Mouse (Mus musculus) olfactory bulb, adult 2 months (tissue): ENCODE data around the gene Vamp8. TPM values are rescaled to one million over a fixed set of nuclear protein-coding genes. Genes with fewer than 3 reads are reported as not detected.

Source experiments
- H3K27ac ChIP-seq: fragments of 200-500 bp; 2 replicates; pipeline ENCODE4 v1.5.1; 2012; ENCODE audit warnings: low read depth, low read length; ENCODE audit not compliant: insufficient read depth
- H3K4me1 ChIP-seq: fragments of 200-500 bp; 2 replicates; pipeline ENCODE4 v1.6.1; 2012; ENCODE audit warnings: low read length; ENCODE audit not compliant: control insufficient read depth, insufficient read depth
- H3K4me3 ChIP-seq: fragments of 200-500 bp; 2 replicates; pipeline ENCODE4 v1.5.1; 2012; ENCODE audit warnings: mild to moderate bottlenecking, low read depth, low read length, moderate library complexity; ENCODE audit not compliant: insufficient read depth
- CTCF ChIP-seq: fragments of 200-500 bp; IDR thresholded peaks from 2 replicates; pipeline ENCODE4 v1.5.1; 2012; ENCODE audit warnings: low read depth, mild to moderate bottlenecking, low read length, moderate library complexity; ENCODE audit not compliant: insufficient read depth
- POLR2A ChIP-seq: fragments of 200-500 bp; IDR thresholded peaks from 2 replicates; pipeline ENCODE4 v1.6.1; 2012; ENCODE audit warnings: mild to moderate bottlenecking, low read depth, low read length, moderate library complexity; ENCODE audit not compliant: insufficient read depth
- WGBS: fragments of 180-500 bp; shearing (Covaris S2); methylation state at CpG from one replicate; pipeline ENCODE4 v1.1.7; 2018; 5-methylcytosine and 5-hydroxymethylcytosine counted together
- polyA plus RNA-seq: library from polyadenylated mRNA; stranded (reverse); fragments of >200 nt; gene quantifications from 2 replicates; pipeline ENCODE4 v1.2.4, GENCODE M21; 2012; ENCODE audit warnings: low replicate concordance; ENCODE audit not compliant: missing spikeins, insufficient read depth, insufficient read length

The Vamp8 gene
- polyA plus RNA-seq, 1 experiment, result not detected

- H3K27ac ChIP-seq, result no peak overlapping the region
- TF ChIP-seq CTCF (no peak), POLR2A (no peak)
- no peak overlapping the region for H3K4me3 ChIP-seq
- 95% methylated on average over 6 of the region's 6 CpGs for WGBS
- peaks cover 15% of the 10 kb centered on the region for H3K4me1 ChIP-seq
Measured at GRCm38 (mm10) chr6:72388791-72389329, 1.6 kb downstream of the Vamp8 start.

- 73% methylated on average over 10 of the region's 10 CpGs for WGBS
- TF ChIP-seq CTCF, result no peak
- TF ChIP-seq POLR2A, result no peak
- Histone ChIP-seq H3K27ac (no peak overlapping the region), H3K4me1 (peaks cover 15% of the 10 kb centered on the region), H3K4me3 (no peak overlapping the region)
Measured at GRCm38 (mm10) chr6:72388266-72388665, 2.2 kb downstream of the Vamp8 start.

- WGBS, result 88% methylated on average over 3 of the region's 3 CpGs
- Histone ChIP-seq H3K4me3 (no peak overlapping the region), H3K4me1 (peaks cover 15% of the 10 kb centered on the region), H3K27ac (no peak overlapping the region)
- TF ChIP-seq CTCF (no peak), POLR2A (no peak)
Measured at GRCm38 (mm10) chr6:72387816-72388215, 2.7 kb downstream of the Vamp8 start.

- Histone ChIP-seq H3K4me1 (peaks cover 15% of the 10 kb centered on the region), H3K27ac (no peak overlapping the region), H3K4me3 (no peak overlapping the region)
- 92% methylated on average over 2 of the region's 2 CpGs for WGBS
- no peak for TF ChIP-seq POLR2A
- TF ChIP-seq CTCF, result no peak
Measured at GRCm38 (mm10) chr6:72386561-72386960, 3.9 kb downstream of the Vamp8 start.

- Histone ChIP-seq H3K27ac (no peak overlapping the region), H3K4me1 (peaks cover 11% of the 10 kb centered on the region), H3K4me3 (no peak overlapping the region)
- TF ChIP-seq POLR2A (no peak), CTCF (no peak)
- WGBS, result 94% methylated on average over 4 of the region's 4 CpGs
Measured at GRCm38 (mm10) chr6:72385258-72385657, 5.2 kb downstream of the Vamp8 start.

- WGBS, result 93% methylated on average over 7 of the region's 7 CpGs
- Histone ChIP-seq H3K4me1 (peaks cover 4% of the 10 kb centered on the region; the same call in 1 of the 2 replicates), H3K4me3 (no peak overlapping the region), H3K27ac (no peak overlapping the region)
- no peak for TF ChIP-seq CTCF
- no peak for TF ChIP-seq POLR2A
Measured at GRCm38 (mm10) chr6:72383952-72384351, 6.6 kb downstream of the Vamp8 start.

GRCm38 (mm10) chr6:72383142-72383820 lies 7.2 kb downstream of the Vamp8 start:
- 84% methylated on average over 6 of the region's 6 CpGs for WGBS
- Histone ChIP-seq H3K4me1 (peaks cover 4% of the 10 kb centered on the region; the same call in 1 of the 2 replicates), H3K4me3 (no peak overlapping the region), H3K27ac (no peak overlapping the region)
- TF ChIP-seq CTCF (no peak), POLR2A (no peak)

- Histone ChIP-seq H3K27ac (no peak overlapping the region), H3K4me3 (no peak overlapping the region), H3K4me1 (peaks cover 4% of the 10 kb centered on the region; the same call in 1 of the 2 replicates)
- 86% methylated on average over 6 of the region's 6 CpGs for WGBS
- TF ChIP-seq CTCF (no peak), POLR2A (no peak)
Measured at GRCm38 (mm10) chr6:72382494-72382893, 8.0 kb downstream of the Vamp8 start.

- 4% methylated on average over 49 of the region's 49 CpGs for WGBS
- H3K4me1 ChIP-seq, result peaks cover 4% of the 10 kb centered on the region; the same call in 1 of the 2 replicates
- H3K27ac ChIP-seq, result no peak within 1 kb of the TSS
- TF ChIP-seq CTCF, result no peak
- TF ChIP-seq POLR2A, result no peak
- peak within 1 kb of the TSS; percentile 46 for H3K4me3 ChIP-seq
Measured at GRCm38 (mm10) chr6:72380131-72380770, 10.3 kb downstream of the Vamp8 start, which contains the start of gene Vamp5. Gene Vamp5, minus strand, starts transcription at chr6:72380468.
